Mouse (Mus musculus) forebrain, embryonic 14.5 days (tissue): ENCODE results near the gene Reep3. TPM values are rescaled to one million over a fixed set of nuclear protein-coding genes. Genes with fewer than 3 reads are reported as not detected.

Source experiments
- ATAC-seq: fragments of 200-750 bp; cut with Nextera tagmentation; 2 replicates; pipeline ENCODE4 v1.8.0; 2017; ENCODE audit warnings: mild to moderate bottlenecking, moderate library complexity
- DNase-seq: peaks from one replicate; pipeline ENCODE4 v3.0.0-alpha.2; 2015; ENCODE audit warnings: low spot score
- H3K27ac ChIP-seq: fragments of 300-500 bp; sonication (generic); 2 replicates; pipeline ENCODE4 v1.5.1; 2014; ENCODE audit warnings: low read depth, mild to moderate bottlenecking, control low read depth, low read length, moderate library complexity
- H3K27me3 ChIP-seq: fragments of 300-500 bp; sonication (generic); replicated peaks from 2 replicates; pipeline ENCODE4 v1.6.1; 2014; ENCODE audit warnings: low read length, control low read depth, mixed read lengths; ENCODE audit not compliant: control insufficient read depth, insufficient read depth
- H3K36me3 ChIP-seq: fragments of 300-500 bp; sonication (generic); 2 replicates; pipeline ENCODE4 v1.6.1; 2014; ENCODE audit warnings: low read length, control low read depth; ENCODE audit not compliant: control insufficient read depth, insufficient read depth
- H3K4me1 ChIP-seq: fragments of 300-500 bp; sonication (generic); 2 replicates; pipeline ENCODE4 v1.6.1; 2014; ENCODE audit warnings: antibody characterized with exemption, low read length, control low read depth; ENCODE audit not compliant: control insufficient read depth, insufficient read depth
- H3K4me2 ChIP-seq: fragments of 300-500 bp; sonication (generic); 2 replicates; pipeline ENCODE4 v1.6.1; 2014; ENCODE audit warnings: mild to moderate bottlenecking, control low read depth, low read length
- H3K4me3 ChIP-seq: fragments of 300-500 bp; sonication (generic); 2 replicates; pipeline ENCODE4 v1.5.1; 2014; ENCODE audit warnings: low read depth, low read length, control low read depth
- H3K9ac ChIP-seq: fragments of 300-500 bp; sonication (generic); 2 replicates; pipeline ENCODE4 v1.6.1; 2014; ENCODE audit warnings: mild to moderate bottlenecking, low read length, control low read depth, moderate library complexity
- H3K9me3 ChIP-seq: fragments of 300-500 bp; sonication (generic); replicated peaks from 2 replicates; pipeline ENCODE4 v1.6.1; 2016; ENCODE audit warnings: low read length, control low read depth, mixed read lengths; ENCODE audit not compliant: control insufficient read depth
- WGBS: fragments of 180-500 bp; shearing (Covaris S2); extraction: QIAGEN DNeasy Blood & Tissue Kit; methylation state at CpG from one replicate; pipeline ENCODE4 v1.1.7; 2014; 5-methylcytosine and 5-hydroxymethylcytosine counted together
- polyA plus RNA-seq: library from polyadenylated mRNA; unstranded; fragments of >200 nt; fragmentation: Nextera tagmentation; extraction: Ambion mirVana; gene quantifications from 2 replicates; pipeline ENCODE4 v1.2.1, GENCODE M21; 2014

The Reep3 gene
- polyA plus RNA-seq, 1 experiment from 2014 or later, result 26.7 TPM

DNA sequence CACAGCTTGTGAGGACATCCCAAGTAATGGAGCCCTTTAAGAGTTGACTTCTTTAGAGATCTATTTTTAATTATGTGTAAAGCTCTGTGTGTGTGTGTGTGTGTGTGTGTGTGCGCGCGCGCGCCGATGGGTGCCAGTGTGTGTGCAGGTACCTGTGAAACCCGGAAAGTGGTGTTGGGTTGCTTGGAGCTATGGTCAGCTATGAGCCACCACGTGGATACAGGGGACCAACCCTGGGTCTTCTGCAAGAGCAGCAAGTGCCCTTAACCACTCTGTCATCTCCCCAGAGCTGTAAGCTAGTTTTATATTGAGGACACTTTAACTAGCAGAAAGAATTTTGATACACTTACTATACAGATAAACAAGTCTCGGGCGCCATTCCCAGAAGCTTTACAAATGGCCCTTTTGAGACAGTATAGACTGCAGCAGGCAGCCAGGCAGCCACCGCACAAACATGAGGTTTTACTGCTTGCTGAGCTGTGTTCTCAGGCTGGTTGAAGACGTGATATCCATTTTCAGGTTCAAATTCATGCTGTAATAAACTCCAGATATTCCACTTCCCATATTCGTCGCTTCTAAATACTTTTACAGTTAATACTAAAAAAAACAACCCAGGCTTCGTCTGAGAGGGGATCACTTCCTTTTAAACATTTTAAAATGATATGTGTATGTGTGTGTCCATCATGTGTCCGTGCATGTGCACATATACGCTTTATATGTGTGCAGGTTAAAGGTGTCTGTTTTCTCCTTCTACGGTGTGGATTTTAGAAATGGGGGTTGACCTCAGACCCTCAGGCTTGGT, 15.3 kb downstream of the Reep3 start:
- no peak overlapping the region for H3K4me2 ChIP-seq
- ATAC-seq (no peak), DNase-seq (no peak)
- no peak overlapping the region for H3K9ac ChIP-seq
- H3K4me3 ChIP-seq, result no peak overlapping the region
- H3K9me3 ChIP-seq, result no peaks in the 10 kb centered on the region
- H3K27ac ChIP-seq, result no peak overlapping the region
- WGBS, result 89% methylated on average over 18 of the region's 18 CpGs
- H3K36me3 ChIP-seq, result no peaks in the 10 kb centered on the region
- H3K4me1 ChIP-seq, result peaks cover 8% of the 10 kb centered on the region
- H3K27me3 ChIP-seq, result no peaks in the 10 kb centered on the region

DNA sequence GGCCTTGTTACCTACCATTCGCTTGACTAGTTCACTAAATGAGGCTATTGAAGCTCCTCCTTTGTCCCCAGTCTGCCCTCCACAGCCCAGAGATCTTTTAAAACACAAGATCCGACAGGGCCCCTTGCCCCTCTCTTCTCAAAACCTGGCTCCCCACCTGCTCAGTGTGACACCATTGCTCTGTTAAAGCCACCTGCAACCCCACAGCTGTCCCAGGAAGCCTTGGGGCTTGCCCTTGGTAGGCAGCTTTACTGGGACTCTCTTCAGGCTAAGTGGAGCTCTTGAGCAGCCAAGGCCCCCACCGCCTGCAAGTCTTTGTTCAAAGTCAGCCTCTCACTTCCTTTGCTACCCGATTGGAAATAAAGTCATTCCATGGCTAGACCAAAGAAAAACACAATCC, 17.7 kb downstream of the Reep3 start:
- ATAC-seq (no peak), DNase-seq (no peak)
- Histone ChIP-seq H3K9me3 (no peaks in the 10 kb centered on the region), H3K4me3 (no peak overlapping the region), H3K27ac (peak overlapping the region; percentile 14; the same call in 1 of the 2 replicates), H3K4me1 (peaks cover 10% of the 10 kb centered on the region), H3K27me3 (no peaks in the 10 kb centered on the region), H3K36me3 (no peaks in the 10 kb centered on the region), H3K9ac (no peak overlapping the region), H3K4me2 (no peak overlapping the region)
- WGBS, result 34% methylated on average over 4 of the region's 4 CpGs

DNA sequence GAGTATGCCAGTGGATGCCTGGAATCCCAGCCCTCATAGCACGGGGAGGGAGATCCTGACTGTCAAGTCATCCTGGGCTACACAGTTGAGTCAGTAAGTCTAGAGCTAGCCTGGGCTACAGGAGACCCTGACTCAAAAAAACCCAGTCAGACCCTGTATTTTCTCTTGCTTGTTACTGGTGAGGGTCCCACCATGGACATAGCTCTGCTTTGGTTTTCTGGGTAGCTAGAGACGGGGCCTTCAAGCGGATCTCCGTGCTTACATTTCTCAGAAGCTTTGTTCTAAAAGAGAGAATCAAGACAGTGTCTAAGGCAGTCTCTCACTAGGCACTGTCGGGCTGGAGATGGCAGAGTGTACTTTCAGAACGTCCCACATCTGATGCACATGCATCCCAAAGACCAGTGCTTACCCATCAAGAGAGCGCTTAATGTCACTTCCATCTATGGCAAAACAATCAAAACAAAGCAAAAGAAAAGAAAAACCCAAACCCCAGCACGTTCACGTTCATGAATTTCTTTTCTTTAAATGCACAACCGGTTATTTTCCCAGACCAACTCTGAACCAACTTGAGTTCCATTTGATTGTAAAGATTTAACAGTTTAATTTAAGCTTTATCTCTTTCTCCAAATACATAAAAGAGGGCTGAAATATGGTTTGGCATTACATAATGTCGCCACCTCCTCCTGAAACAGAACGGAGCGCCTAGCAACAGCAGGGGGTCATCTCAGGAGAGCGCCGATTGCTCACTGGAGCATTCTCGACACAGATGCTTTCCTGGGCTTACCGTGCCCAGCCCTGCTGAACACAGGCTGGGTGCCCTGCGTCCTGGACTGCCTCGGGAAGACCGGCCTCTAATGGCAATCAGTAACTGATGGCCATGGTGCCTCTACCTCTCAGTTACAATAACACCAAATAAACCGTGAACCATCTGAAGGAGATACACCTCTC, 20.5 kb downstream of the Reep3 start:
- Histone ChIP-seq H3K36me3 (no peaks in the 10 kb centered on the region), H3K27me3 (no peaks in the 10 kb centered on the region), H3K9ac (no peak overlapping the region), H3K4me2 (no peak overlapping the region), H3K4me1 (peaks cover 10% of the 10 kb centered on the region), H3K4me3 (no peak overlapping the region), H3K27ac (no peak overlapping the region), H3K9me3 (no peaks in the 10 kb centered on the region)
- WGBS, result 55% methylated on average over 21 of the region's 21 CpGs
- peak; percentile 58 for DNase-seq
- peak; percentile 58 for ATAC-seq

DNA sequence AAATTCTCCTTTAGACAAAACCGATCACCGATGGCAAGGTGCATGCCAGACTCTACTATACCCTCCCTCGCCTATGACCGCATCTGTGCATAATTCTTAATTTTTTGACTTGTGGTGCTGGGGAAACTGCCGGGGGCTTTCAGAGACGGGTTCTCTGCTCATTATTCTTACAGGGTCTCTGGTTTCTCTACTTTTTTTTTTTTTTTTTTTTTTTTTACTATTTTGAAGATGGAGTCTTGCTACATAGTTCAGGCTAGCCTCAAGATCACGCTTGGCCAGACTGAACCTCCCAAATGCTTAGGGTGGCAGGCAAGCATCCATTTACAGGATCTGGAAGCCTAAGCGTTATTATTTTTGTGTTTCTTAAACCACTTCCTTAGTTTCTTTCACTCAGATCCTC, 23.2 kb downstream of the Reep3 start:
- Histone ChIP-seq H3K4me2 (no peak overlapping the region), H3K4me3 (no peak overlapping the region), H3K9me3 (no peaks in the 10 kb centered on the region), H3K27me3 (no peaks in the 10 kb centered on the region), H3K4me1 (peaks cover 4% of the 10 kb centered on the region), H3K36me3 (no peaks in the 10 kb centered on the region), H3K27ac (no peak overlapping the region), H3K9ac (no peak overlapping the region)
- 98% methylated on average over 8 of the region's 8 CpGs for WGBS
- no peak for DNase-seq
- ATAC-seq, result no peak

DNA sequence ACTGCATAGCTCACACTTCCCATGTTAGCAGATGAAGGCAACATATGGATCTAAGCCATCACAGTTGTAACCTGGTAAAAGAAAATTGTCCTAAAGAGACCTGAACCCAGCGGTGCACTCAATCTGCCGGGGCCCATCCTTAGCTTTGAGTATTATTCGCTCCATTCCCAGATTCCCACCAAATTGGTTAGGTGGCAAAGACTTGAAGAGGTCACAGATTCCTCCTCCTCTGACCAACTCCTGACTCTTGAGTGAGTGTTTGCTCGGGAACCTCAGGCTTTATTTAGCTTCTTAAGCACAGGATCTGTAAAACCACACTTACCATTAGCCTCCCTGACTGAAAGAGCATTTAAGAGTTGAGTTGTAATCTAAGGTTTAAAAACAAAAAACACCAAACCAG, 24.1 kb downstream of the Reep3 start:
- H3K4me1 ChIP-seq, result peaks cover 4% of the 10 kb centered on the region; the same call in 1 of the 2 replicates
- DNase-seq (no peak), ATAC-seq (no peak)
- WGBS, result 96% methylated on average over 4 of the region's 4 CpGs
- H3K9me3 ChIP-seq, result no peaks in the 10 kb centered on the region
- H3K36me3 ChIP-seq, result no peaks in the 10 kb centered on the region
- no peak overlapping the region for H3K27ac ChIP-seq
- no peaks in the 10 kb centered on the region for H3K27me3 ChIP-seq
- no peak overlapping the region for H3K4me3 ChIP-seq
- no peak overlapping the region for H3K4me2 ChIP-seq
- no peak overlapping the region for H3K9ac ChIP-seq

DNA sequence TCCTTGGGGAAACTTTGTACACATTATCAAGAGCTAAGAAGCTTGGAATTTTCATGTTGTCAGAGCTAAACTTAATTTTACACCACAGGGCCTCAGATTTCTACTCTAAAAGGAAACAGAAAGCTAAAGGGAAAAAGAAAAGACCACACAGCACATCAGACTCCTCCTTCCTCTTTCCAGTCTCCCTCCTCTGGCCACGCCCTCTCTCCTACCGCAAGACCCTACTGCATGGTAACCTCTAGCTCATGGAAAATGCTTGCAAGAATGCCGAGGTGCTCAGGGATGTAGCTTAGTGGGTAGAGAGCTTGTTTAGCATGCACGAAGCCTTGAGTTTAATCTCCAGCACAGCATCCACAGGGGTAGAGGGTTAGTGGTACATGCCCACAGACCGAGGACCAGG, 24.9 kb downstream of the Reep3 start:
- no peaks in the 10 kb centered on the region for H3K36me3 ChIP-seq
- no peaks in the 10 kb centered on the region for H3K27me3 ChIP-seq
- H3K27ac ChIP-seq, result no peak overlapping the region
- no peak overlapping the region for H3K4me2 ChIP-seq
- H3K4me1 ChIP-seq, result peaks cover 4% of the 10 kb centered on the region; the same call in 1 of the 2 replicates
- ATAC-seq (no peak), DNase-seq (no peak)
- H3K9ac ChIP-seq, result no peak overlapping the region
- H3K9me3 ChIP-seq, result no peaks in the 10 kb centered on the region
- 85% methylated on average over 5 of the region's 5 CpGs for WGBS
- H3K4me3 ChIP-seq, result no peak overlapping the region

DNA sequence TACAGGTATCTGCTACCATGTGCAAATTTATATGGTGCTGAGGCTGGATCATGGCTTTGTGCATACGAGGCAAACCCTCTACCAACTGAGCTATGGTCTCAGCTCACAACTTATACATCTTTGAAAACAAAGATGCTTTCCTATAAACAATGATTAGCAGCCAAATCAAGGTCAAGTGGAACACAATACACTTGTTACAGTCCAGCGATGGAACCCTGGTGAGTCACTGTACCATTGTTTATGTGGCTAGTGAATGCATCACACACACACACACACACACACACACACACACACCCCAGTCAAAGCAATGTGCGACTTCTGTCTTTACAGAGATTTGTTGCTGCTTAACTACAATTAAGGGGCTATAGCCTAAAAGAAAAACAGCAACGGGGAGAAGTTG, 25.4 kb downstream of the Reep3 start:
- 77% methylated on average over 4 of the region's 4 CpGs for WGBS
- Histone ChIP-seq H3K36me3 (no peaks in the 10 kb centered on the region), H3K4me2 (no peak overlapping the region), H3K27me3 (no peaks in the 10 kb centered on the region), H3K9ac (no peak overlapping the region), H3K27ac (no peak overlapping the region), H3K4me1 (peaks cover 1% of the 10 kb centered on the region; the same call in 1 of the 2 replicates), H3K4me3 (no peak overlapping the region), H3K9me3 (no peaks in the 10 kb centered on the region)
- ATAC-seq, result no peak
- no peak for DNase-seq

DNA sequence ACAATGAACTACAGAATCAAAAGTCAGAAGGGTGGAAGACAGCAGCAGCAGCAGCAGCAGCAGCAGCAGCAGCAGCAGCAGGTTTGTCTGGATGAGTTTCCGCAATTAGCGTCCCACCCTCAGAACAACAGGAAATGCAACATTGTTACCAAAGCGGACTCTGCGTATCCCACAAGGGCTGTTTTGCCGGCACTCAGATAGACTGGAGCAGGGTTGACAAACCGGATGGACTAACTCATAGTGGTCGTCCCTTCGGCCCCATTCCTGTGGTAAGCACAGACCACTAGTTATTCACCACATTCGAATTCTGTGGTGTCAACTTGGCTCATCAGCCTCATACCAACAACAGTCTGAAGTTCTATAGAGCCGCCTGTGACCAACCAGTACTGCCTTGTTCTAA, 27.7 kb downstream of the Reep3 start:
- no peaks in the 10 kb centered on the region for H3K9me3 ChIP-seq
- no peak for DNase-seq
- 95% methylated on average over 10 of the region's 10 CpGs for WGBS
- ATAC-seq, result no peak
- no peak overlapping the region for H3K4me3 ChIP-seq
- H3K4me1 ChIP-seq, result 0 out of 2 replicates have a peak, but pooled peaks cover 2% of the 10 kb centered on the region
- no peak overlapping the region for H3K4me2 ChIP-seq
- H3K27me3 ChIP-seq, result no peaks in the 10 kb centered on the region
- no peaks in the 10 kb centered on the region for H3K36me3 ChIP-seq
- no peak overlapping the region for H3K27ac ChIP-seq
- H3K9ac ChIP-seq, result no peak overlapping the region
